Comparison of ENCODE assay signal across 11 mouse cellular contexts in the genomic region with DNA sequence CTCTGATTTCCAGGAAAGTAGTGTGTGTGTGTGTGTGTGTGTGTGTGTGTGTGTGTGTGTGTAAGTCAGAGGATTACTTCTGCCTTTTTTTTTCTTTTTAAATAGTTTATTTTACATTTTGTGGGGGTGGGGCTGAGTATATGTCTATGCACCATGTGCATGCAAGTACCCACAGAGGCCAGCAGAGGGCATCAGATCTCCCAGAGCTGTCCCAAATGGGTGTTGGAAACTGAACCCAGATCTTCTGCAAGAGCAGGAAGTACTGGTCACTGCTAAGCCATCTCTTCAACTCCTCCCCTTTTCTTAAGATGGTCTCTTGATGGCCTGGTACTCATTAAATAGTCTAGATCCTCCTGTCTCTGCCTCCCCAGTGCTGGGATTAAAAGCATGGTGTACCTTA. TPM values are rescaled to one million over a fixed set of nuclear protein-coding genes. Genes with fewer than 3 reads are reported as not detected.
DNase-seq lines count a peak whose midpoint lies in the region; ATAC-seq and TF ChIP-seq lines count a peak whose summit lies in the region.
"Had no signal": no experiment of that assay in that cellular context is flagged by ENCODE, and none has a peak within 500 bp of the region (broad histone marks: within the 10 kb centered on the region; RNA-seq: fewer than 3 reads in every experiment).

No protein-coding gene starts in this region.

- intact Hi-C loops in heart, adult 2 months (cut with DNase I), result no loop called here

- no peaks in the 10 kb centered on the region for H3K4me1 ChIP-seq in heart, adult 2 months (ENCODE audit: control insufficient read depth, insufficient read depth, low read length)
- H3K4me1 ChIP-seq: liver, embryonic 13.5 days had no signal

- no peaks in the 10 kb centered on the region for H3K79me2 ChIP-seq in heart, adult 2 months (replicated peaks; ENCODE audit: control insufficient read depth, insufficient read depth, low read length)

- no peaks in the 10 kb centered on the region for H3K27me3 ChIP-seq in heart, adult 2 months (ENCODE audit: control insufficient read depth, insufficient read depth, low read length)
- H3K27me3 ChIP-seq: liver, embryonic 13.5 days had no signal

- H3K27ac ChIP-seq in heart, adult 2 months, result no peak overlapping the region
- H3K27ac ChIP-seq: liver, embryonic 13.5 days had no signal

- ATAC-seq in erythroid progenitor cell, adult 5-6 weeks (replicated peaks; ENCODE audit: low FRiP score, poor library complexity, severe bottlenecking), result peak; percentile 73

- no peaks in the 10 kb centered on the region for H3K36me3 ChIP-seq in heart, adult 2 months (ENCODE audit: control insufficient read depth, insufficient read depth, low read length)
- H3K36me3 ChIP-seq: liver, embryonic 13.5 days had no signal

- no peak for TF ChIP-seq EP300 in heart, adult 2 months (IDR thresholded peaks at IDR 0.05; ENCODE audit: insufficient read depth, low read depth, low read length)

- H3K9ac ChIP-seq in heart, adult 2 months (ENCODE audit: low read depth, low read length), result no peak overlapping the region
- H3K9ac ChIP-seq: liver, embryonic 13.5 days had no signal

- H3K4me3 ChIP-seq in heart, adult 2 months, result no peak overlapping the region
- H3K4me3 ChIP-seq: liver, embryonic 13.5 days had no signal

- TF ChIP-seq CTCF in heart, adult 2 months (IDR thresholded peaks at IDR 0.05), result peak; percentile 38

- no peak for TF ChIP-seq POLR2A in heart, adult 2 months (IDR thresholded peaks at IDR 0.05; ENCODE audit: insufficient read depth, low read depth, low read length)

- no peak for DNase-seq in heart, adult 2 months
- no peak for DNase-seq in heart, postnatal 4 days
- peak; percentile 11 for DNase-seq in retina, postnatal 1 day
- no peak for DNase-seq in retina, embryonic 14.5 days (ENCODE audit: low spot score)
- DNase-seq in thymus, postnatal 4 days, result peak; percentile 38
- DNase-seq in embryo, embryonic 9.5 days (ENCODE audit: extremely low spot score), result no peak
- no peak for DNase-seq in ovary, postnatal 36 days (ENCODE audit: low spot score)
- DNase-seq: cerebellum, adult 8-10 months; heart, adult 18-20 months; liver, embryonic 13.5 days had no signal

RNA-seq across cellular contexts. Expression of gene Ocm, which starts 24.8 kb away (rescaled TPM):
- total RNA-seq in heart, adult 2 months (2021), result not detected
- polyA plus RNA-seq in heart, adult 2 months (2012; rRNA removed), result not detected in 2 replicates
- not detected for total RNA-seq in heart, postnatal 4 days (2021)
- total RNA-seq in erythroid progenitor cell, adult 5-6 weeks (2015; ENCODE audit: low replicate concordance), result not detected in 2 replicates
- not detected in 2 replicates for total RNA-seq in erythroid progenitor cell, adult 5-6 weeks (2017; ENCODE audit: low replicate concordance)
- total RNA-seq: heart, adult 18-20 months had no signal
- polyA plus RNA-seq: liver, embryonic 13.5 days had no signal

RNA-seq across cellular contexts. Expression of gene Ccz1, which starts 36.6 kb away (rescaled TPM):
- total RNA-seq in heart, adult 2 months (2021), result 10 to 100 TPM; 25.0 to 29.6 TPM
- polyA plus RNA-seq in heart, adult 2 months (2012; rRNA removed), result 9.3 and 16.7 TPM in 2 replicates
- total RNA-seq in heart, postnatal 4 days (2021), result 10 to 100 TPM; 43.1 to 43.8 TPM
- total RNA-seq in erythroid progenitor cell, adult 5-6 weeks (2015; ENCODE audit: low replicate concordance), result 64.9 and 86.4 TPM in 2 replicates
- total RNA-seq in erythroid progenitor cell, adult 5-6 weeks (2017; ENCODE audit: low replicate concordance), result 32.5 and 45.2 TPM in 2 replicates

RNA-seq across cellular contexts. Expression of gene Lmtk2, which starts 49.0 kb away (rescaled TPM):
- 10 to 100 TPM; 27.9 to 30.3 TPM for total RNA-seq in heart, adult 2 months (2021)
- polyA plus RNA-seq in heart, adult 2 months (2012; rRNA removed), result 12.5 and 18.2 TPM in 2 replicates
- total RNA-seq in heart, postnatal 4 days (2021), result 10 to 100 TPM; 19.0 to 20.8 TPM
- total RNA-seq in erythroid progenitor cell, adult 5-6 weeks (2015; ENCODE audit: low replicate concordance), result 17.3 and 23.9 TPM in 2 replicates
- 23.1 and 25.4 TPM in 2 replicates for total RNA-seq in erythroid progenitor cell, adult 5-6 weeks (2017; ENCODE audit: low replicate concordance)

Comparison
In these comparisons a context has a peak if more than half of its experiments do, and no peak if none do; other contexts are left out.
1. DNase-seq: peak in retina, postnatal 1 day (single experiment) and thymus, postnatal 4 days (single experiment); none in heart, adult 2 months (0 of 2), heart, postnatal 4 days (single experiment), retina, embryonic 14.5 days (single experiment), embryo, embryonic 9.5 days (single experiment) and ovary, postnatal 36 days (single experiment).